Mouse (Mus musculus): ENCODE results near the gene Ubxn10. TPM values are rescaled to one million over a fixed set of nuclear protein-coding genes. Genes with fewer than 3 reads are reported as not detected.

Gene Ubxn10
- polyA plus RNA-seq, 1 experiment from 2014 or later = 3.9 TPM

GRCm38 (mm10) chr4:138711051-138711820, 25.7 kb downstream of the Ubxn10 start:
- H3K9me3 ChIP-seq (ENCODE audit: control insufficient read depth, low read length) = no peaks in the 10 kb centered on the region
- H3K4me1 ChIP-seq (ENCODE audit: control insufficient read depth, insufficient read depth, low read length) = no peaks in the 10 kb centered on the region
- 69% methylated on average over 17 of the region's 17 CpGs for WGBS
- H3K4me3 ChIP-seq (replicated peaks; ENCODE audit: low read depth, low read length) = no peak overlapping the region
- ATAC-seq (ENCODE audit: low FRiP score, low TSS enrichment) (no peak), DNase-seq (no peak)
- no peak overlapping the region for H3K9ac ChIP-seq (replicated peaks; ENCODE audit: low read length)
- H3K36me3 ChIP-seq (ENCODE audit: control insufficient read depth, insufficient read depth, low read length) = no peaks in the 10 kb centered on the region
- H3K27ac ChIP-seq (replicated peaks; ENCODE audit: low read depth, low read length) = peak overlapping the region; percentile 26; the same call in 1 of the 2 replicates
- H3K27me3 ChIP-seq (ENCODE audit: control insufficient read depth, insufficient read depth, low read length) = no peaks in the 10 kb centered on the region
- no peak overlapping the region for H3K4me2 ChIP-seq (ENCODE audit: low read length)

GRCm38 (mm10) chr4:138710633-138711032, 26.3 kb downstream of the Ubxn10 start:
- H3K4me2 ChIP-seq (ENCODE audit: low read length) = no peak overlapping the region
- DNase-seq = peak; percentile 45
- 76% methylated on average over 11 of the region's 11 CpGs for WGBS
- H3K4me1 ChIP-seq (ENCODE audit: control insufficient read depth, insufficient read depth, low read length) = no peaks in the 10 kb centered on the region
- ATAC-seq (ENCODE audit: low FRiP score, low TSS enrichment) = no peak
- no peak overlapping the region for H3K4me3 ChIP-seq (replicated peaks; ENCODE audit: low read depth, low read length)
- H3K36me3 ChIP-seq (ENCODE audit: control insufficient read depth, insufficient read depth, low read length) = no peaks in the 10 kb centered on the region
- no peak overlapping the region for H3K9ac ChIP-seq (replicated peaks; ENCODE audit: low read length)
- no peaks in the 10 kb centered on the region for H3K27me3 ChIP-seq (ENCODE audit: control insufficient read depth, insufficient read depth, low read length)
- H3K27ac ChIP-seq (replicated peaks; ENCODE audit: low read depth, low read length) = peak overlapping the region; percentile 26; the same call in 1 of the 2 replicates
- H3K9me3 ChIP-seq (ENCODE audit: control insufficient read depth, low read length) = no peaks in the 10 kb centered on the region

- H3K27me3 ChIP-seq (ENCODE audit: control insufficient read depth, insufficient read depth, low read length) = no peaks in the 10 kb centered on the region
These were observed 27.0 kb downstream of the Ubxn10 start for GRCm38 (mm10) chr4:138709944-138710343.

GRCm38 (mm10) chr4:138709246-138709645, 27.7 kb downstream of the Ubxn10 start:
- Histone ChIP-seq H3K4me1 (ENCODE audit: control insufficient read depth, insufficient read depth, low read length) (no peaks in the 10 kb centered on the region), H3K27me3 (ENCODE audit: control insufficient read depth, insufficient read depth, low read length) (no peaks in the 10 kb centered on the region), H3K4me2 (ENCODE audit: low read length) (no peak overlapping the region), H3K4me3 (replicated peaks; ENCODE audit: low read depth, low read length) (no peak overlapping the region), H3K9me3 (ENCODE audit: control insufficient read depth, low read length) (no peaks in the 10 kb centered on the region), H3K9ac (replicated peaks; ENCODE audit: low read length) (no peak overlapping the region), H3K36me3 (ENCODE audit: control insufficient read depth, insufficient read depth, low read length) (no peaks in the 10 kb centered on the region), H3K27ac (replicated peaks; ENCODE audit: low read depth, low read length) (no peak overlapping the region)
- no peak for DNase-seq
- no peak for ATAC-seq (ENCODE audit: low FRiP score, low TSS enrichment)
- WGBS = 86% methylated on average over 11 of the region's 11 CpGs

More at GRCm38 (mm10) chr4:138709944-138710343, 27.0 kb downstream of the Ubxn10 start:
- H3K36me3 ChIP-seq (ENCODE audit: control insufficient read depth, insufficient read depth, low read length) = no peaks in the 10 kb centered on the region
- no peaks in the 10 kb centered on the region for H3K9me3 ChIP-seq (ENCODE audit: control insufficient read depth, low read length)
- no peak for DNase-seq
- H3K27ac ChIP-seq (replicated peaks; ENCODE audit: low read depth, low read length) = peak overlapping the region; percentile 5; the same call in 1 of the 2 replicates
- H3K4me2 ChIP-seq (ENCODE audit: low read length) = no peak overlapping the region
- 55% methylated on average over 7 of the region's 7 CpGs for WGBS
- H3K4me1 ChIP-seq (ENCODE audit: control insufficient read depth, insufficient read depth, low read length) = no peaks in the 10 kb centered on the region
- H3K9ac ChIP-seq (replicated peaks; ENCODE audit: low read length) = no peak overlapping the region
- no peak overlapping the region for H3K4me3 ChIP-seq (replicated peaks; ENCODE audit: low read depth, low read length)
- no peak for ATAC-seq (ENCODE audit: low FRiP score, low TSS enrichment)

GRCm38 (mm10) chr4:138708636-138709035, 28.3 kb downstream of the Ubxn10 start:
- H3K4me1 ChIP-seq (ENCODE audit: control insufficient read depth, insufficient read depth, low read length) = 0 out of 2 replicates have a peak, but pooled peaks cover 2% of the 10 kb centered on the region
- H3K9me3 ChIP-seq (ENCODE audit: control insufficient read depth, low read length) = no peaks in the 10 kb centered on the region
- H3K4me3 ChIP-seq (replicated peaks; ENCODE audit: low read depth, low read length) = no peak overlapping the region
- H3K36me3 ChIP-seq (ENCODE audit: control insufficient read depth, insufficient read depth, low read length) = no peaks in the 10 kb centered on the region
- DNase-seq (peak; percentile 80), ATAC-seq (ENCODE audit: low FRiP score, low TSS enrichment) (no peak)
- no peaks in the 10 kb centered on the region for H3K27me3 ChIP-seq (ENCODE audit: control insufficient read depth, insufficient read depth, low read length)
- no peak overlapping the region for H3K4me2 ChIP-seq (ENCODE audit: low read length)
- H3K9ac ChIP-seq (replicated peaks; ENCODE audit: low read length) = no peak overlapping the region
- no peak overlapping the region for H3K27ac ChIP-seq (replicated peaks; ENCODE audit: low read depth, low read length)
- 14% methylated on average over 7 of the region's 7 CpGs for WGBS

GRCm38 (mm10) chr4:138706620-138707019, 30.3 kb downstream of the Ubxn10 start:
- no peak overlapping the region for H3K9ac ChIP-seq (replicated peaks; ENCODE audit: low read length)
- H3K4me3 ChIP-seq (replicated peaks; ENCODE audit: low read depth, low read length) = no peak overlapping the region
- H3K9me3 ChIP-seq (ENCODE audit: control insufficient read depth, low read length) = no peaks in the 10 kb centered on the region
- no peak overlapping the region for H3K27ac ChIP-seq (replicated peaks; ENCODE audit: low read depth, low read length)
- no peaks in the 10 kb centered on the region for H3K27me3 ChIP-seq (ENCODE audit: control insufficient read depth, insufficient read depth, low read length)
- DNase-seq (no peak), ATAC-seq (ENCODE audit: low FRiP score, low TSS enrichment) (no peak)
- 0 out of 2 replicates have a peak, but pooled peaks cover 3% of the 10 kb centered on the region for H3K4me1 ChIP-seq (ENCODE audit: control insufficient read depth, insufficient read depth, low read length)
- no peak overlapping the region for H3K4me2 ChIP-seq (ENCODE audit: low read length)
- no peaks in the 10 kb centered on the region for H3K36me3 ChIP-seq (ENCODE audit: control insufficient read depth, insufficient read depth, low read length)
- WGBS = 95% methylated on average over 8 of the region's 8 CpGs

GRCm38 (mm10) chr4:138704169-138704568, 32.8 kb downstream of the Ubxn10 start:
- 84% methylated on average over 4 of the region's 4 CpGs for WGBS
- H3K9me3 ChIP-seq (ENCODE audit: control insufficient read depth, low read length) = no peaks in the 10 kb centered on the region
- H3K4me1 ChIP-seq (ENCODE audit: control insufficient read depth, insufficient read depth, low read length) = 0 out of 2 replicates have a peak, but pooled peaks cover 3% of the 10 kb centered on the region
- H3K4me2 ChIP-seq (ENCODE audit: low read length) = no peak overlapping the region
- no peak for ATAC-seq (ENCODE audit: low FRiP score, low TSS enrichment)
- no peak overlapping the region for H3K27ac ChIP-seq (replicated peaks; ENCODE audit: low read depth, low read length)
- no peaks in the 10 kb centered on the region for H3K27me3 ChIP-seq (ENCODE audit: control insufficient read depth, insufficient read depth, low read length)
- DNase-seq = no peak
- no peak overlapping the region for H3K4me3 ChIP-seq (replicated peaks; ENCODE audit: low read depth, low read length)
- no peaks in the 10 kb centered on the region for H3K36me3 ChIP-seq (ENCODE audit: control insufficient read depth, insufficient read depth, low read length)
- no peak overlapping the region for H3K9ac ChIP-seq (replicated peaks; ENCODE audit: low read length)

GRCm38 (mm10) chr4:138703591-138703990, 33.4 kb downstream of the Ubxn10 start:
- WGBS = 64% methylated on average over 7 of the region's 7 CpGs

GRCm38 (mm10) chr4:138702528-138702927, 34.4 kb downstream of the Ubxn10 start:
- no peak for DNase-seq
- Histone ChIP-seq H3K4me3 (replicated peaks; ENCODE audit: low read depth, low read length) (no peak overlapping the region), H3K4me2 (ENCODE audit: low read length) (no peak overlapping the region), H3K4me1 (ENCODE audit: control insufficient read depth, insufficient read depth, low read length) (0 out of 2 replicates have a peak, but pooled peaks cover 3% of the 10 kb centered on the region), H3K9me3 (ENCODE audit: control insufficient read depth, low read length) (no peaks in the 10 kb centered on the region), H3K9ac (replicated peaks; ENCODE audit: low read length) (no peak overlapping the region), H3K27ac (replicated peaks; ENCODE audit: low read depth, low read length) (no peak overlapping the region), H3K27me3 (ENCODE audit: control insufficient read depth, insufficient read depth, low read length) (no peaks in the 10 kb centered on the region), H3K36me3 (ENCODE audit: control insufficient read depth, insufficient read depth, low read length) (no peaks in the 10 kb centered on the region)
- 81% methylated on average over 8 of the region's 8 CpGs for WGBS
- no peak for ATAC-seq (ENCODE audit: low FRiP score, low TSS enrichment)

More at GRCm38 (mm10) chr4:138703591-138703990, 33.4 kb downstream of the Ubxn10 start:
- H3K9me3 ChIP-seq (ENCODE audit: control insufficient read depth, low read length) = no peaks in the 10 kb centered on the region
- DNase-seq = no peak
- no peaks in the 10 kb centered on the region for H3K36me3 ChIP-seq (ENCODE audit: control insufficient read depth, insufficient read depth, low read length)
- H3K9ac ChIP-seq (replicated peaks; ENCODE audit: low read length) = no peak overlapping the region
- no peak overlapping the region for H3K4me3 ChIP-seq (replicated peaks; ENCODE audit: low read depth, low read length)
- H3K4me2 ChIP-seq (ENCODE audit: low read length) = no peak overlapping the region
- no peak overlapping the region for H3K27ac ChIP-seq (replicated peaks; ENCODE audit: low read depth, low read length)
- H3K4me1 ChIP-seq (ENCODE audit: control insufficient read depth, insufficient read depth, low read length) = 0 out of 2 replicates have a peak, but pooled peaks cover 3% of the 10 kb centered on the region
- no peak for ATAC-seq (ENCODE audit: low FRiP score, low TSS enrichment)
- H3K27me3 ChIP-seq (ENCODE audit: control insufficient read depth, insufficient read depth, low read length) = no peaks in the 10 kb centered on the region

Measured in midbrain, embryonic 14.5 days (tissue).